Mouse (Mus musculus) liver, adult 2 months (tissue): ENCODE measurements around the gene Tlr9.

ENCODE experiments used
- CTCF ChIP-seq: fragments of 200-500 bp; IDR thresholded peaks from 2 replicates; pipeline ENCODE4 v1.5.1; 2011; ENCODE audit warnings: low read depth, low read length, control low read depth
- POLR2A ChIP-seq: fragments of 200-500 bp; IDR thresholded peaks from 2 replicates; pipeline ENCODE4 v1.6.1; 2011; ENCODE audit warnings: low read length, control low read depth; ENCODE audit not compliant: insufficient read depth; ENCODE audit errors: extremely low read depth

GRCm38 (mm10) chr9:106225469-106226150 is 3.2 kb downstream of the Tlr9 start:
- TF ChIP-seq CTCF: no peak
- TF ChIP-seq POLR2A: no peak
